Mouse (Mus musculus): ENCODE results near the gene Ptpn11. TPM values are rescaled to one million over a fixed set of nuclear protein-coding genes. Genes with fewer than 3 reads are reported as not detected.

The Ptpn11 gene
- total and polyA plus RNA-seq, 2 experiments from 2014 or later = 27.9 to 47.5 TPM

DNA sequence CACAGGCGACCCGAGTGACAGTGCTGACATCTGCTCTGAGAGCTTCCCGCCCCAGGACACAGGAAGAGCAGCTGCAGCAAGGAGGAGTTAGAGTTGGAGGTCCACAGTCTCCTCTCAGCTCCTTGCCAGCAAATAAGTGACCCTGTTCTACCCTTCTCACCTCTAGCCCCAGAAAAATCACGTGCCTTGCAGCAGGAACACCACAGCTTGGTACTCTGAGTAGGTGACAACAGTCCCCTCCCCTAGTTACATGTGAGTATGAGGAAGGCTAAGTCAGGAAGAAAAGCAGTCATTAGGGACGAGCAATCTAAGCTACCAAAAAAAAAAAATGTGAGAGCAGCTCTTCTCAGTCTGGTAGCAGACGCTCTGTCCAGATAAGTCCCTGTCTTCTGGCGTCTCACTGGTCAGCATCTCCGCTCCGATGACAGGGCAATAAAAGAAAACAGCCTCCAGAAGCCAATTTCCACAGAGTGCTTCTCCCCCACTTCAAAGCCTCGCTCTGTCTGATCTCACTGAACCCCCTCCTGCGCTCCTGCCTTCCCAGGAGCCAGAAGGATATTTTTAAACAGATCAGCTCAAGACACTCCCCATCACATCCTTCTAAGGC lies 6.1 kb downstream of the Ptpn11 start:
- peak overlapping the region; percentile 55; the same call in 1 of the 2 replicates for H3K27ac ChIP-seq
- 0 out of 2 replicates have a peak overlapping the region, but pooled peaks have one; percentile 1 for H3K9ac ChIP-seq (replicated peaks; ENCODE audit: low read length)

DNA sequence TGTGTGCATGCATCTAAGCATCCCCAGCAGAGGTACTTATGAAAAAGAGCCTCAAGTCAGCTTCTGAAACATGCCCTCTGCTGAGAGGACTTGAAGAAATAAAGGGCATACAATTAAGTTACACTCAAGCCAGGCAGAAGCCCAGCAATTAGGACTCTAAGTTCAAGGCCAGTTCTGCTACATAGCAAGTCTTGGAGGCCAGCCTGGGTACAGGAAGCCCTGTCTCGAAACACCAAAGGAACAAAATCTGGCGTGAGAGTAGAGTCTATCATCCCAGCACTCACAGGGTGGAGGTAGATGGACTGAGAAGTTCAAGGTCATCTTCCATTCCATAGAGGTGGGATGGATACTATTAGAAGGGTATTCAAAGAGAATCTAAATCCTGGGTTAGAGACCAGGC lies 6.8 kb downstream of the Ptpn11 start:
- Histone ChIP-seq H3K9me3 (ENCODE audit: low read length) (no peaks in the 10 kb centered on the region), H3K4me2 (ENCODE audit: low read depth, low read length) (no peak overlapping the region), H3K27me3 (ENCODE audit: insufficient read depth, low read length) (no peaks in the 10 kb centered on the region), H3K9ac (replicated peaks; ENCODE audit: low read length) (no peak overlapping the region), H3K27ac (peak overlapping the region; percentile 55; the same call in 1 of the 2 replicates), H3K4me1 (ENCODE audit: insufficient read depth, low read length) (peaks cover 28% of the 10 kb centered on the region), H3K4me3 (ENCODE audit: low read length) (no peak overlapping the region), H3K36me3 (ENCODE audit: insufficient read depth, low read length) (no peaks in the 10 kb centered on the region)
- ATAC-seq (no peak), DNase-seq (ENCODE audit: low spot score) (no peak)
- TF ChIP-seq CTCF (IDR thresholded peaks at IDR 0.05; ENCODE audit: low read depth) = no peak
- 84% methylated on average over 2 of the region's 2 CpGs for WGBS

More for the DNA sequence above, 6.1 kb downstream of the Ptpn11 start:
- H3K4me3 ChIP-seq (ENCODE audit: low read length) = no peak overlapping the region
- 34% methylated on average over 11 of the region's 11 CpGs for WGBS
- peak overlapping the region; percentile 20 for H3K4me2 ChIP-seq (ENCODE audit: low read depth, low read length)
- TF ChIP-seq CTCF (IDR thresholded peaks at IDR 0.05; ENCODE audit: low read depth) = no peak
- H3K36me3 ChIP-seq (ENCODE audit: insufficient read depth, low read length) = no peaks in the 10 kb centered on the region
- DNase-seq (ENCODE audit: low spot score) (peak; percentile 26), ATAC-seq (peak; percentile 65; the same call in 1 of the 2 replicates)
- no peaks in the 10 kb centered on the region for H3K9me3 ChIP-seq (ENCODE audit: low read length)
- no peaks in the 10 kb centered on the region for H3K27me3 ChIP-seq (ENCODE audit: insufficient read depth, low read length)
- peaks cover 29% of the 10 kb centered on the region for H3K4me1 ChIP-seq (ENCODE audit: insufficient read depth, low read length)

DNA sequence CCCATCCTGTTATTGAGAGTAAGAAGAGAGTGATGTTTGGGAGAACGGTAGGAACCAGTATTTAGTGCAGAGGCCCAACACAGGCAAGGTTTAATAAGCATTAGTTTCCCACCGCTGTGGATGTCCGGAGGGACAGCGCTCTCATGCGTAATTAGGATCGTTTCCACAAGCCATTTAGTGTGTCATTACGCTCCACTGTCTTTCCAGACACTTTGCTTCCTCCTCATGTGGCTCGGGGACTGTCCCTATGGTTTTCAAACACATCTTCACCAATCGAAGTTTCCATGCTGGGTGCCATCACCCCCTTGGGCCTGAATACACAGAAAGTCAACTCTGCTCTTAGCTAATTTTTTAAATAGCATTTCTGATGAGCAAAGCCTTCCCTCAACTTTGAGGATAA lies 7.9 kb downstream of the Ptpn11 start:
- WGBS = 59% methylated on average over 9 of the region's 9 CpGs
- no peaks in the 10 kb centered on the region for H3K36me3 ChIP-seq (ENCODE audit: insufficient read depth, low read length)
- ATAC-seq = no peak
- DNase-seq (ENCODE audit: low spot score) = no peak
- no peak overlapping the region for H3K9ac ChIP-seq (replicated peaks; ENCODE audit: low read length)
- TF ChIP-seq CTCF (IDR thresholded peaks at IDR 0.05; ENCODE audit: low read depth) = no peak
- H3K4me3 ChIP-seq (ENCODE audit: low read length) = no peak overlapping the region
- H3K27me3 ChIP-seq (ENCODE audit: insufficient read depth, low read length) = no peaks in the 10 kb centered on the region
- no peaks in the 10 kb centered on the region for H3K9me3 ChIP-seq (ENCODE audit: low read length)
- no peak overlapping the region for H3K4me2 ChIP-seq (ENCODE audit: low read depth, low read length)
- H3K27ac ChIP-seq = no peak overlapping the region; the same call in 1 of the 2 replicates
- H3K4me1 ChIP-seq (ENCODE audit: insufficient read depth, low read length) = peaks cover 21% of the 10 kb centered on the region

DNA sequence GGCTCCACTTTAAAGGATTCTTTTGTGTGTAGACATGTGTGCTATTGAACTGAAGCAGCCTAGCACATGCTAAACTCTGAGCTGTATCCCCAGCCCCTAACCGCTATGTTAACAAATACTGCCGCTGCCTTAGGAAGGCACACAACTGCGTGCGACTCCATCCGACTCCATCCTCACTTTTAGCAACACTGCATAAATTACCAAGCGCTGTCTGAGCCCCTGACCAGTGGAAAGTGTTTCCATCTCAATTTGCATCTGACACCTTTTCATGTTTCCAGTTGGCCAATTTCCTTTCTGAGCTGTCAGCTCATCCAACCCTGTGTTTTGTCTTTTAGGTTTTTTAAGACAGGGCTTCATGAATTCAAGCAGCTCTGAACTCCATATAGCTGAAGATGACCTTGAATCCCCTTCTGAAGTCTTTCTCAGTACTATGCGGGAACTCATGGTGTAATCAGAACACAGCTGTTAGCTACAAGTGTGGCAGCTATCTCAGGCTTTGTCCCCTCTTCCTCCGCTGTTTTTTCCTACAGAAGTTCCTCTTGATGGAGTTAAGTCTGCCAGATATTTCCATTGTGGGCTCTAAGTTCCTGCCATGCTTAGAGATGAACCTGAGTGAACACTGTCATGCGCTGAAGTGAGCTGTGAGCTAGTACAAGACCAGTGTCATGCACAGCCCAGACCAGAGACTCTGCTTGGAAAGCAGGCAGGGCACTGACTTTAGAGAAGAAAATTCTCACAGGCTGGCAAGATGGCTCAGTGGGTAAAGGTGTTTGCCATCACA lies 11.9 kb downstream of the Ptpn11 start:
- DNase-seq (ENCODE audit: low spot score) (no peak), ATAC-seq (no peak)
- Histone ChIP-seq H3K36me3 (ENCODE audit: insufficient read depth, low read length) (no peaks in the 10 kb centered on the region), H3K9ac (replicated peaks; ENCODE audit: low read length) (no peak overlapping the region), H3K4me3 (ENCODE audit: low read length) (no peak overlapping the region), H3K9me3 (ENCODE audit: low read length) (no peaks in the 10 kb centered on the region), H3K27ac (no peak overlapping the region), H3K4me1 (ENCODE audit: insufficient read depth, low read length) (no peaks in the 10 kb centered on the region), H3K27me3 (ENCODE audit: insufficient read depth, low read length) (no peaks in the 10 kb centered on the region), H3K4me2 (ENCODE audit: low read depth, low read length) (no peak overlapping the region)
- 71% methylated on average over 9 of the region's 9 CpGs for WGBS
- no peak for TF ChIP-seq CTCF (IDR thresholded peaks at IDR 0.05; ENCODE audit: low read depth)

DNA sequence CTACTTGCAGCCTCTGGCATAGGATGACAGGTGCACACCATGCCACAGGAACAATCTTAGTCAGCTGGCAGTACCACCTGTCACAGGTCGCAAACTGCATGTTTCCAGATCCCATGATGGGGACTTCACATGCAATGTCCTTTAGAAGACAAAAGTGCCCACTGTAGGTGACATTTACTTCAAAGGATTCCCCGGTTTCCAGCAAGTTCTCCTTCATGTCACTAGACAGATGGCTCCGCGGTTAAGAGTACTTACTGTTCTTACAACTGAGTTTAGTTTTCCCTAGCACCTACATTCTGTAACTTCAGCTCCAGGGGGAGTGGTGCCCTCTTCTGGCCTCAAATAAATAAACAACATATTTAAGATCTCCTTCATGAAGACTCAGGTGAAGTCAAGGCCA lies 18.4 kb downstream of the Ptpn11 start:
- Histone ChIP-seq H3K4me2 (ENCODE audit: low read depth, low read length) (no peak overlapping the region), H3K9me3 (ENCODE audit: low read length) (no peaks in the 10 kb centered on the region), H3K9ac (replicated peaks; ENCODE audit: low read length) (no peak overlapping the region), H3K27me3 (ENCODE audit: insufficient read depth, low read length) (no peaks in the 10 kb centered on the region), H3K4me1 (ENCODE audit: insufficient read depth, low read length) (no peaks in the 10 kb centered on the region), H3K4me3 (ENCODE audit: low read length) (no peak overlapping the region), H3K36me3 (ENCODE audit: insufficient read depth, low read length) (no peaks in the 10 kb centered on the region), H3K27ac (no peak overlapping the region)
- 74% methylated on average over 4 of the region's 4 CpGs for WGBS
- TF ChIP-seq CTCF (IDR thresholded peaks at IDR 0.05; ENCODE audit: low read depth) = peak; percentile 65
- ATAC-seq = 0 out of 2 replicates have a peak, but pooled peaks have one; percentile 15
- peak; percentile 57 for DNase-seq (ENCODE audit: low spot score)

DNA sequence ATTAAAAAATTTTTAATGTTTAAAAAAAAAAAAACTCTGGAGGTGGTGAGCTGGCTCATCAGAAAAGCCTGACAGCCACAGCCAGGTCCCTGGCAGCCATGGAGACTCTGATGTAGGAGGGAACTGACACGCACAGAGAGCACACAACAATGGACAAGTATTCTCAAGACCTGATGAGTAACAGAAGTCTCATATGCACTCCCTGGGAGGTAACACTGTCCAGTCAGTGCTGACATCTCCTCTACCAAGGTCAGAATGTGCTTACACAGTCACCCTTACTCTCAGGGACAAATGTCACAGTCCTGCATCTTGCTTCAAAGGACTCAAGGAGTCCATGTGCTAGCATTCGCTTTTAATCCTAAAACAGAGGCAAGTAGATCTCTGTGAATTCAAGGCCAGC lies 21.6 kb downstream of the Ptpn11 start:
- no peak for TF ChIP-seq CTCF (IDR thresholded peaks at IDR 0.05; ENCODE audit: low read depth)
- H3K27me3 ChIP-seq (ENCODE audit: insufficient read depth, low read length) = no peaks in the 10 kb centered on the region
- ATAC-seq = no peak
- 77% methylated on average over 2 of the region's 2 CpGs for WGBS
- H3K4me1 ChIP-seq (ENCODE audit: insufficient read depth, low read length) = no peaks in the 10 kb centered on the region
- no peak overlapping the region for H3K9ac ChIP-seq (replicated peaks; ENCODE audit: low read length)
- H3K9me3 ChIP-seq (ENCODE audit: low read length) = no peaks in the 10 kb centered on the region
- no peak overlapping the region for H3K4me2 ChIP-seq (ENCODE audit: low read depth, low read length)
- no peak for DNase-seq (ENCODE audit: low spot score)
- no peak overlapping the region for H3K4me3 ChIP-seq (ENCODE audit: low read length)
- H3K36me3 ChIP-seq (ENCODE audit: insufficient read depth, low read length) = peaks cover 19% of the 10 kb centered on the region
- no peak overlapping the region for H3K27ac ChIP-seq

DNA sequence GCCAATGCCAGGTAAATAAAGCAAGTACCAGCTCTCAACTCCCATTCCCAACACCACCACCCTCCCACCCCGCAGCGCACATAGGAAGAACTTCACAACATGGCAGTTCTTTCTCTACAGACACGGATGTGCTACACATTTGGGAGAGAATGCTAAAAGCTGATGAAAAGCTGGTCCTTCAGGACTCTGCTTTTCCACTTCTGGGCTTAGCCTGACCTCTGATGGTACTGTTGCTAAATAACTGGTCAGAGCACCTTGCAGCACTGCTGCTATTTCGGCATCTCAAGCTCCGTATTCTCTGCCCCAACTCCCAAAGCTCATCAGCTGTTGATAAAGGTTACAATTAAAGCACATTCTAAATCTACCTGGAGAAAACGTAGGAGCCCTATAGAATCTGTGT lies 24.3 kb downstream of the Ptpn11 start:
- Histone ChIP-seq H3K4me3 (ENCODE audit: low read length) (no peak overlapping the region), H3K4me1 (ENCODE audit: insufficient read depth, low read length) (no peaks in the 10 kb centered on the region), H3K36me3 (ENCODE audit: insufficient read depth, low read length) (peaks cover 43% of the 10 kb centered on the region), H3K4me2 (ENCODE audit: low read depth, low read length) (no peak overlapping the region), H3K27me3 (ENCODE audit: insufficient read depth, low read length) (no peaks in the 10 kb centered on the region), H3K27ac (no peak overlapping the region), H3K9me3 (ENCODE audit: low read length) (no peaks in the 10 kb centered on the region), H3K9ac (replicated peaks; ENCODE audit: low read length) (no peak overlapping the region)
- no peak for TF ChIP-seq CTCF (IDR thresholded peaks at IDR 0.05; ENCODE audit: low read depth)
- DNase-seq (ENCODE audit: low spot score) (no peak), ATAC-seq (no peak)
- 92% methylated on average over 6 of the region's 6 CpGs for WGBS
